Mouse (Mus musculus) fat pad, adult 2 months (tissue): Measurements from ENCODE around the gene Smim10l1.

Experiments
- DNase-seq: peaks from one replicate; pipeline ENCODE4 v3.0.0-alpha.2; 2011; ENCODE audit warnings: low read depth, low spot score; ENCODE audit errors: extremely low read depth

Gene Smim10l1

GRCm38 (mm10) chr6:133104609-133104921, at the start of gene Smim10l1:
Smim10l1 (plus strand) TSS chr6:133104909.
- no peak for DNase-seq

- no peak for DNase-seq
Measured at GRCm38 (mm10) chr6:133055716-133056115, 49.0 kb upstream of the Smim10l1 start, which contains the start of gene Tas2r140. Tas2r140 (minus strand) TSS chr6:133055816.

GRCm38 (mm10) chr6:133092226-133092625, 12.5 kb upstream of the Smim10l1 start:
- no peak for DNase-seq

- DNase-seq, result no peak
Measured at GRCm38 (mm10) chr6:133102430-133102829, 2.3 kb upstream of the Smim10l1 start.

GRCm38 (mm10) chr6:133104922-133105859, 482 bp downstream of the Smim10l1 start:
- DNase-seq, result peak; percentile 26
